Mouse (Mus musculus) common myeloid progenitor, adult 5-6 weeks (primary cell): ENCODE results near the gene Rbm33. TPM values are rescaled to one million over a fixed set of nuclear protein-coding genes. Genes with fewer than 3 reads are reported as not detected.

Experiments
- ATAC-seq: replicated peaks from 2 replicates; pipeline ENCODE4 v1.8.0; 2016; ENCODE audit warnings: low read depth, mild to moderate bottlenecking, moderate TSS enrichment, inconsistent platforms; ENCODE audit not compliant: poor library complexity, severe bottlenecking
- total RNA-seq: library from RNA; stranded (forward); fragments of 200-1000, 187-1606 nt; gene quantifications from 2 replicates; pipeline ENCODE4 v1.2.3, GENCODE M21; 2017

Rbm33 gene
- total RNA-seq = 24.0 and 55.4 TPM in 2 replicates

DNA sequence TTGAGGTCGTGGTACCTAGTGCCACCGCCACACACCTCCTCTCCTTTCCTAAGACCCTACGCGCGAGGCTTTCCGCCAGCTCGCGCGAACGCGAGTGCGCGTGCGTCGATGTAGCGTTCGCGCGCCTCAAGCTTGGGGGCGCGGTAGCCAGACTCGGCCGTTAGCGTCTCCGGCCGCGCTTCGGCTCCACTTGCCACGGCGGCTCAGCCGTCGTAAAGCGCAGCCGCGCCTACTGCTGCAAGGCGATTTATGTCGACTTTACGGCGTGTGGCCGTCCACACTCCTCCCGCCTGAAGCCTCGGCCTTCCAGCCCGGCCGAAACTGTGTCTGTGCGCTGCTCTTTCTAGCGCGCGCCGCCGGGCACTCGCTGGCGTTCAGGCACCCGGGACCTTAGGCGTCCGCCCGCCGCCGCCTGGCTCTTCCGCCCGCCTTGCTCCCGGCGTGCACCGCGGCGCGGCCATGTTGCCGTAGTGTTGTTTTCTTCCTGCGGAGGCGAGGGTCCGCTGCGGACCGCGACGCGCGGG is at the start of gene Rbm33:
TSS of gene Rbm33 (plus strand) at position 400 of the 524 bp plus-strand sequence.
- ATAC-seq = peak; percentile 75

DNA sequence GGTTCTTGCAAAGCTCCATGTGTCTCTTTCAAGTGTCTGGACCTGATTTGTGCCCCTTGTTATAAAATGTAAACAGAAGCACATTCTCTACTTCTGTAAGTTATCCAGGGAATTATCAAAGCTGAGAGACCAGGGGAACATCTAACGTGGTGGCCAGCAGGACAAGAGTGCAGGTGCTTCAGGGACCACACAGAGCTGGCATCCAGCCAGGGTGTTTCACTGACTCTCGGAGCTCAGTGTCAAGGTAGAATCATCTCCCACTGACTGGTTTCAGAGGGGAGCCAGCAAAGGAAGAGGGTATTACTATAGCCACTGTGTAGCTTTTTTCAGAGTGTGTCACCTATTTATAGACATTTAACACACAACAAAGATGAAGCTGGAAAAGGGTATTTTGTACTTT is 49.3 kb upstream of the Rbm33 start:
- no peak for ATAC-seq

- peak; percentile 94 for ATAC-seq
These were observed 47.4 kb upstream of the Rbm33 start for GRCm38 (mm10) chr5:28269469-28269991.

DNA sequence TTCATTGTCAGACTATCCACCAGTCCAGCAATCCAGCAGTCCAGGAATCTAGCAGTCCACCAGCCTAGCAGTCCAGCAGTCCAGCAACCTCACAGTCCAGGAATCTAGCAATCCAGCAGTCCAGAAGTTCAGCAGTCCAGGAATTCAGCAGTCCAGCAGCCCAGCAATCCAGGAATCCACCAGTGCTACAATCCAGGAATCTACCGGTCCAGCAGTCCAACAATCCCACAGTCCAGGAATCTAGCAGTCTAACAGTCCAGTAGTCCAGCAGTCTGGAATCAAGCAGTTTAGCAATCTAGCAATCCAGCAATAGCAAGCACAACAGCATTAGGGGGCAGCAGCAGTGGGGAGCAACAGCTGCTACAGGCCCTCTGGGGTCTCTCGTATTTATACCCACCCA is 44.1 kb upstream of the Rbm33 start:
- ATAC-seq = no peak

DNA sequence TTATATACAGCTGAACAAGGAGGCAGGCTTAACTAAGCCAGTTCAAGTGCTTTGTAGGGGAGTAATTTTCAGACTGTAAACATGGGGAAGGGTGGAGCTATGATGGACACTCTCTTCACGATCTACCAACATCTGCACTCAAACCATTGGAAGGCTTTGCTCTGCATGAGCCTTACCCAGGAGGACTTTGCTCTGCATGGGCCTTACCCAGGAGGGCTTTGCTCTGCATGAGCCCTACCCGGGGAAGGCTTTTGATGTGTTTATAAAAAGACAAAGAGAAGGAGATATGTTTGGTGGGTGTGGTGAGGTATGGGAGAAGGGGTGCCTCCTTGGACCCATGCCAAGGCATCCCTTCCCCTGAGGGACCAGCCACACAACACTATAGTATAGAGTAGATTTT is 39.6 kb upstream of the Rbm33 start:
- ATAC-seq = no peak

GRCm38 (mm10) chr5:28289111-28289510 is 27.8 kb upstream of the Rbm33 start:
- ATAC-seq = no peak

DNA sequence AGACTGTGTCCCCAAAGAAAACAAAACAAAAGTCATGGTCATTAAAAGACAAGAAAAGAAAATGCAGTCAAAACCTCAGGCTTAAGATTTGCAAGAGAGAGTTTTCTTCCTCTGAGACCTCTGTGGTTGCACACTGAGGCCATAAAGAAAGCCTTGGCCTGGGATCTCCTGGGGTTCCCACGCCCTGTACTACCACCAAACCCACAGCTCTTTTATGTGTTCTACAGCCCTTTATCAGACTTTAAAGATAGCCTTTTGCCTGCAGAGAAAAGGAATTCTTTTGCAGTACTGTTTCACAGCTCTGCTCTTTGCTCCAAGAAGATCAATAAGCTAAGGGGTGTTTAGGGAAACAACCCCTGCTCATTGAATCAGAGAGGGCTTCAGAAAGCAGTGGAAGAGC is 26.3 kb upstream of the Rbm33 start:
- no peak for ATAC-seq

DNA sequence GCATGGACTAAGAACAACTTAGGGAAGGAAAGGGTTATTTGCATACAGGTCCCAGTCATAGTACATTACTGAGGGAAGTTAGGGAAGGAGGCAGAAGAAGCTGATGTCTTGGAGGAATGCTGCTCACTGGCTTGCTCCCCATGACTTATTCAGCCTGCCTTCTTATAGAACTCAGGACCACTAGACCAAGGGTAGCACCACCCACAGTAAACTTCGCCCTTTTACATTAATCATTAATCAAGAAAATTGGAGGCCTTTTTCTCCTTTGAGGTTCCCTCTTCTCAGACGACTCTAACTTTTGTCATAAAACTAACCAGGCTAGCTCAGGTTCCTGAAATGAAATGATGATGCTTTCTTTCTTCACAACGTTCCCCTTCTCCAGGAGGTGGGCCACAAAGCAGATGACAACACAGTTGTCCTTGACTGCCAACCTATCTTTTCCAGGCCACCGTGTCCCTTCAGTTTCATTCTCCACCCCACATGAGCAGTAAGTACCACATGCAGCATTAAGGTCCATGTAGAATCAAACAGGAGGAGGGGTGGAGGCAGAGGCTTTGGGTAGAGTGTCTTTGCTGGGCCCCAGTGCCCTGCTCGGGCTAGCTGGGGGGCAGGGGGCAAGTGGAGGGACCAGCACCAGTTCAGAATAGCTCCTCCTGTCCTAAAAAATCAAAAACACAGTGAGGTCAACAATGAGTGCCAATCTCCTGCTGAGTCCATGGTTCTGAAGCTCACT is 25.6 kb upstream of the Rbm33 start:
- no peak for ATAC-seq

GRCm38 (mm10) chr5:28292281-28292680 is 24.6 kb upstream of the Rbm33 start:
- no peak for ATAC-seq

DNA sequence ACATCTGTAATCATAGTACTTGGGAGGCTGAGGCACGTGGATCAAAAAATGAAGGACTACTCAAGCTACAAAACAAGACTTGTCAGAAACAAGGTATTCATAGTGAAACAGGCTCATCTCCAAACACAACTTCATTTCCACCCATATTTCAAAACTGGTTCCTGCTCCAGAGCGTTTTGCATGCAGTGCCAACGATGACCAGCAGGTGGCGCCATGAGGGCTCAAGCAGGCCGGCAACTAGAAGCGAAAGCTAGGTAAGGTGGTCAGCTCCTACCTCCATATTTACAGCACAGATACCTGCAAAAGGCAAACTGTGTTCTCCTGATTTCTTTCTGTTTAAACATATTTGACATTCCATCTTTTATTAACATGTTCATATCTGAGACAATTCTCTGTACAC is 22.9 kb upstream of the Rbm33 start:
- ATAC-seq = peak; percentile 71

DNA sequence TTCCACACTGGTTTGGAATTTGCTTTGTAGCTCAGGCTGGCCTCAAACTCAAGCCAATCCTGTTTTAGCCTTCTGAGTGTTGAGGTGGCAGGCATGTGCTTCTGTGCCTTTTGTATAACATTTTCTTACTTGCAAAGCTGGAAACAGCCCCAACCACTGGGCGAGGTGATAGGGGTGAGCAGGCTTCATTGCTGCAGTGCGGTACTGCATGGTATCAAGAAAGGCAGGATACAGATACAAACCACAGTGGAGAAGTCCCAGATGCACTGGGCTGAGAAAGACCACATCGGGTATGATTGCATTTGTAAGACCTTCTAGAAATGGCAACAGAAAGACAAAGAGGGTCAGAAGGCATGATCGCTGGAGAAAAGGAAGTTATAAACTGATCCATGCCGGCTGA is 18.8 kb upstream of the Rbm33 start:
- ATAC-seq = peak; percentile 97

DNA sequence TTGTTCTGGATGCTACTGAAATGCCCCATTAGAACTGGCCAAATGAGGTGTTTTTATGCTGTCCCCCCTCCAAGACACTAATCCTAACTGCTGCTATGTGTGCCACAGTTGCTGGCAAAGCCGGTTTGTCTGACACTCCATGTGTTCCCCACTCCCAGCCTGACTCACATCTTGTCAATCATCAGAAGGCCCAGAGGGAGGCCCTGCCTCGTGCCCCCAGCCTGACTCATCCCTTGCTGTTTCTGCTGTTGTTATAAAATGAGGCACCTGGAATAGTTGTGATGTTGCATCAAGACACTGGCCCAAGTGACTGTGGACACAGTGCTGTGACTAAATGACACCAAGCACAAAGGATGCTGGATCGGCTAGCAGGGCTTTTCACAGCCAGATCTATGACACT is 18.2 kb upstream of the Rbm33 start:
- no peak for ATAC-seq

- ATAC-seq = no peak
These were observed 17.6 kb upstream of the Rbm33 start for GRCm38 (mm10) chr5:28299346-28299745.

GRCm38 (mm10) chr5:28302671-28303070 is 14.2 kb upstream of the Rbm33 start:
- no peak for ATAC-seq

- ATAC-seq = no peak
These were observed 12.4 kb upstream of the Rbm33 start for GRCm38 (mm10) chr5:28304551-28304950.

- ATAC-seq = peak; percentile 70
These were observed 1.4 kb upstream of the Rbm33 start for GRCm38 (mm10) chr5:28315526-28315925.

- ATAC-seq = no peak
These were observed 685 bp upstream of the Rbm33 start for GRCm38 (mm10) chr5:28316151-28316721.

GRCm38 (mm10) chr5:28317253-28317916 is 464 bp downstream of the Rbm33 start:
- no peak for ATAC-seq

- 0 out of 2 replicates have a peak, but pooled peaks have one; percentile 12 for ATAC-seq
These were observed 971 bp downstream of the Rbm33 start for GRCm38 (mm10) chr5:28317917-28318267.

GRCm38 (mm10) chr5:28318671-28319070 is 1.8 kb downstream of the Rbm33 start:
- no peak for ATAC-seq

- 0 out of 2 replicates have a peak, but pooled peaks have one; percentile 26 for ATAC-seq
These were observed 4.8 kb downstream of the Rbm33 start for GRCm38 (mm10) chr5:28321769-28322168.
